Mouse (Mus musculus) cerebellum, adult 2 months (tissue): ENCODE measurements around the gene Grik4.

Experiments used
- CTCF ChIP-seq: fragments of 200-500 bp; IDR thresholded peaks from 2 replicates; pipeline ENCODE4 v1.5.1; 2011; ENCODE audit warnings: low read depth, mild to moderate bottlenecking, control low read depth, low read length, moderate library complexity, borderline replicate concordance; ENCODE audit not compliant: insufficient read depth
- POLR2A ChIP-seq: fragments of 200-500 bp; IDR thresholded peaks from 2 replicates; pipeline ENCODE4 v1.6.1; 2011; ENCODE audit warnings: low read length, control low read depth, borderline replicate concordance; ENCODE audit not compliant: insufficient read depth

DNA sequence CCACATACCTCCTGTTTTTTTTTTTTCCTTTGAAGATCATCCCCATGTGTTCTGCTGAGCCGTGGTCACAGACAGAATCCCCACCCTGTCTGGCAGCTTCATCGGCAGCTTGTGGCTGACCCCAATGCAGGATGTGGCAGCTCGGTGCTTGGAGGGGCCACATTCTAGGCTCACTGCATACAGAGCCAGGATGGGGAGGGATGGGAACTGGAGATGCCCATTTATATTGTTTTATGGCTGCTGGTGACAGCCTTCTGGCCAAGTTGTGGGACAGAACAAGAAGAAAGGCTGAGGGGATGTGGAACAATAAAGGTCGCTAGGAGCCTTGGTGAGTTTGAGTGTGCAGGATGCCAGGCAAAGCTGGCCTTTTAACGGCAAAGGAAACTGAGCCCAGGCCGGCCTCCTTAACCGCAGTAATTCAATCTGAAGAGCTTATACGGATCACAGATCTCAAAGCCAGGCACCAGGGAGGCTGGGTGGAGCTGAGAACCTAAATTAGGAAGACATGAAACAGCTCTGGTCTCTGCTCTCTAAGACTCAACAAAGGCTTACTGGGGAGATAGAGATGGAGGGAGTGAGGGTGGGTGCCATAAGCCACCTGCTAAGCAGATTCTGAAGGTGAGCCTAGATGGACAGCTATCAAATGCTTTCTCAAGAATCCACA, 241.0 kb downstream of the Grik4 start:
- TF ChIP-seq POLR2A (no peak), CTCF (no peak)
